Mouse (Mus musculus) heart, embryonic 11.5 days (tissue): ENCODE data around the gene Fam24a. TPM values are rescaled to one million over a fixed set of nuclear protein-coding genes. Genes with fewer than 3 reads are reported as not detected.

Source experiments
- ATAC-seq: fragments of 200-750 bp; cut with Nextera tagmentation; replicated peaks from 2 replicates; pipeline ENCODE4 v1.8.0; 2017; ENCODE audit warnings: moderate library complexity; ENCODE audit not compliant: insufficient number of reproducible peaks, low FRiP score, low TSS enrichment
- H3K27ac ChIP-seq: fragments of 300-500 bp; sonication (generic); 2 replicates; pipeline ENCODE4 v1.5.1; 2014; ENCODE audit warnings: mild to moderate bottlenecking, low read depth, low read length
- H3K27me3 ChIP-seq: fragments of 300-500 bp; sonication (generic); 2 replicates; pipeline ENCODE4 v1.6.1; 2014; ENCODE audit warnings: mild to moderate bottlenecking, low read length, mixed read lengths; ENCODE audit not compliant: control insufficient read depth, insufficient read depth
- H3K36me3 ChIP-seq: fragments of 300-500 bp; sonication (generic); 2 replicates; pipeline ENCODE4 v1.6.1; 2014; ENCODE audit warnings: mild to moderate bottlenecking, low read length, moderate library complexity, mixed read lengths; ENCODE audit not compliant: control insufficient read depth, insufficient read depth
- H3K4me1 ChIP-seq: fragments of 300-500 bp; sonication (generic); 2 replicates; pipeline ENCODE4 v1.6.1; 2014; ENCODE audit warnings: low read length; ENCODE audit not compliant: control insufficient read depth, insufficient read depth
- H3K4me2 ChIP-seq: fragments of 300-500 bp; sonication (generic); 2 replicates; pipeline ENCODE4 v1.6.1; 2014; ENCODE audit warnings: mild to moderate bottlenecking, moderate library complexity
- H3K4me3 ChIP-seq: fragments of 300-500 bp; sonication (generic); 2 replicates; pipeline ENCODE4 v1.5.1; 2014; ENCODE audit warnings: low read depth, low read length
- H3K9ac ChIP-seq: fragments of 300-500 bp; sonication (generic); 2 replicates; pipeline ENCODE4 v1.6.1; 2014; ENCODE audit warnings: mild to moderate bottlenecking, low read depth, low read length, moderate library complexity
- H3K9me3 ChIP-seq: fragments of 300-500 bp; sonication (generic); replicated peaks from 2 replicates; pipeline ENCODE4 v1.6.1; 2016; ENCODE audit warnings: low read length; ENCODE audit not compliant: control insufficient read depth
- WGBS: fragments of 180-500 bp; shearing (Covaris S2); extraction: QIAGEN DNeasy Blood & Tissue Kit; methylation state at CpG from one replicate; pipeline ENCODE4 v1.1.7; 2014; ENCODE audit not compliant: insufficient replicate concordance; 5-methylcytosine and 5-hydroxymethylcytosine counted together
- polyA plus RNA-seq: library from polyadenylated mRNA; unstranded; fragments of >200 nt; fragmentation: Nextera tagmentation; extraction: Ambion mirVana; gene quantifications from 2 replicates; pipeline ENCODE4 v1.2.1, GENCODE M21; 2014

Gene Fam24a
- polyA plus RNA-seq, result not detected in 2 replicates

GRCm38 (mm10) chr7:131333564-131333963 is at the start of gene Fam24a:
Gene Fam24a (plus strand): TSS chr7:131333864.
- Histone ChIP-seq H3K4me3 (no peak within 1 kb of the TSS), H3K36me3 (no peaks in the 10 kb centered on the region), H3K4me1 (no peaks in the 10 kb centered on the region), H3K9me3 (no peaks in the 10 kb centered on the region), H3K27ac (no peak within 1 kb of the TSS), H3K9ac (no peak within 1 kb of the TSS), H3K27me3 (no peaks in the 10 kb centered on the region), H3K4me2 (no peak within 1 kb of the TSS)
- no peak for ATAC-seq
- 45% methylated on average over 1 of the region's 1 CpGs for WGBS

- H3K4me2 ChIP-seq, result no peak overlapping the region
- ATAC-seq, result no peak
- H3K9me3 ChIP-seq, result no peaks in the 10 kb centered on the region
- 69% methylated on average over 8 of the region's 8 CpGs for WGBS
- H3K36me3 ChIP-seq, result no peaks in the 10 kb centered on the region
- no peak overlapping the region for H3K9ac ChIP-seq
- H3K27me3 ChIP-seq, result no peaks in the 10 kb centered on the region
- H3K4me1 ChIP-seq, result no peaks in the 10 kb centered on the region
- no peak overlapping the region for H3K4me3 ChIP-seq
- no peak overlapping the region for H3K27ac ChIP-seq
Measured at GRCm38 (mm10) chr7:131297151-131297550, 36.5 kb upstream of the Fam24a start.

- 73% methylated on average over 8 of the region's 8 CpGs for WGBS
- no peak for ATAC-seq
Measured at GRCm38 (mm10) chr7:131303340-131303739, 30.3 kb upstream of the Fam24a start.

GRCm38 (mm10) chr7:131306733-131307132 is 26.9 kb upstream of the Fam24a start:
- H3K4me2 ChIP-seq, result no peak overlapping the region
- no peak overlapping the region for H3K27ac ChIP-seq
- no peak overlapping the region for H3K9ac ChIP-seq
- no peaks in the 10 kb centered on the region for H3K27me3 ChIP-seq
- ATAC-seq, result no peak
- no peaks in the 10 kb centered on the region for H3K9me3 ChIP-seq
- H3K36me3 ChIP-seq, result no peaks in the 10 kb centered on the region
- H3K4me1 ChIP-seq, result no peaks in the 10 kb centered on the region
- no peak overlapping the region for H3K4me3 ChIP-seq
- 71% methylated on average over 5 of the region's 5 CpGs for WGBS

More at GRCm38 (mm10) chr7:131303340-131303739, 30.3 kb upstream of the Fam24a start:
- no peak overlapping the region for H3K4me3 ChIP-seq
- H3K36me3 ChIP-seq, result no peaks in the 10 kb centered on the region
- no peaks in the 10 kb centered on the region for H3K4me1 ChIP-seq
- no peak overlapping the region for H3K9ac ChIP-seq
- no peaks in the 10 kb centered on the region for H3K27me3 ChIP-seq
- no peaks in the 10 kb centered on the region for H3K9me3 ChIP-seq
- H3K27ac ChIP-seq, result no peak overlapping the region
- no peak overlapping the region for H3K4me2 ChIP-seq

GRCm38 (mm10) chr7:131314493-131314892 is 19.2 kb upstream of the Fam24a start:
- 81% methylated on average over 7 of the region's 7 CpGs for WGBS
- no peak for ATAC-seq
- Histone ChIP-seq H3K27ac (no peak overlapping the region), H3K4me2 (no peak overlapping the region), H3K4me3 (no peak overlapping the region), H3K4me1 (no peaks in the 10 kb centered on the region), H3K27me3 (no peaks in the 10 kb centered on the region), H3K9me3 (no peaks in the 10 kb centered on the region), H3K36me3 (no peaks in the 10 kb centered on the region), H3K9ac (no peak overlapping the region)

GRCm38 (mm10) chr7:131317587-131317986 is 16.1 kb upstream of the Fam24a start:
- Histone ChIP-seq H3K4me1 (no peaks in the 10 kb centered on the region), H3K27me3 (no peaks in the 10 kb centered on the region), H3K4me2 (no peak overlapping the region), H3K9me3 (no peaks in the 10 kb centered on the region), H3K9ac (no peak overlapping the region), H3K36me3 (no peaks in the 10 kb centered on the region), H3K27ac (no peak overlapping the region), H3K4me3 (no peak overlapping the region)
- ATAC-seq, result no peak
- WGBS, result 51% methylated on average over 12 of the region's 12 CpGs

- 53% methylated on average over 6 of the region's 7 CpGs for WGBS
- Histone ChIP-seq H3K27ac (no peak overlapping the region), H3K4me1 (no peaks in the 10 kb centered on the region), H3K4me3 (no peak overlapping the region), H3K4me2 (no peak overlapping the region), H3K36me3 (no peaks in the 10 kb centered on the region), H3K27me3 (no peaks in the 10 kb centered on the region), H3K9me3 (no peaks in the 10 kb centered on the region), H3K9ac (no peak overlapping the region)
- ATAC-seq, result no peak
Measured at GRCm38 (mm10) chr7:131318340-131318739, 15.3 kb upstream of the Fam24a start.

DNA sequence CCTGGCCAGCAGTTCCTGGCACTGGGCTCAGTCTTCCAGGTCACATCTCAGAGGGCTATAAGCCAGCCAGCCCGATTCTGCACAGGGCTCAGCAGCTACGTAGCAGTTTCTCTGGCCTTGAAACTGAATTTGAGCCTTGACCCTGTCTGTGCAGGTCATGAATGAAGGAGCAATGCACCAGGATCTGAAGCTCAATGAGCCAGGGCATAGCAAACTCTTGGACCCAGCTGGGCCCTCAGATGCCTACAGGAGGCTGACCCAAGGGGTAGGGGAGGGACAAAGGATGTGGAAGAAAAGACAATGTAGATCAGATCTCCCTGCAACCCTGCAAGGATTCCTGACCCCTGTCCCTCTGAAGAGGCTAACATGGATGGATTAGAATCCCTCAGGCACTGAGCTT is 11.5 kb upstream of the Fam24a start, which contains the start of gene Cuzd1:
TSS of gene Cuzd1 (minus strand) at position 101 of the 400 bp plus-strand sequence.
- no peaks in the 10 kb centered on the region for H3K36me3 ChIP-seq
- no peak within 1 kb of the TSS for H3K4me2 ChIP-seq
- H3K27me3 ChIP-seq, result no peaks in the 10 kb centered on the region
- ATAC-seq, result no peak
- no peaks in the 10 kb centered on the region for H3K9me3 ChIP-seq
- H3K4me3 ChIP-seq, result no peak within 1 kb of the TSS
- WGBS, result 78% methylated on average over 2 of the region's 2 CpGs
- H3K9ac ChIP-seq, result no peak within 1 kb of the TSS
- H3K4me1 ChIP-seq, result no peaks in the 10 kb centered on the region
- no peak within 1 kb of the TSS for H3K27ac ChIP-seq

GRCm38 (mm10) chr7:131327054-131327453 is 6.6 kb upstream of the Fam24a start:
- no peaks in the 10 kb centered on the region for H3K36me3 ChIP-seq
- H3K27me3 ChIP-seq, result no peaks in the 10 kb centered on the region
- no peaks in the 10 kb centered on the region for H3K4me1 ChIP-seq
- no peak for ATAC-seq
- no peaks in the 10 kb centered on the region for H3K9me3 ChIP-seq
- no peak overlapping the region for H3K4me3 ChIP-seq
- WGBS, result 84% methylated on average over 5 of the region's 5 CpGs
- no peak overlapping the region for H3K4me2 ChIP-seq
- H3K27ac ChIP-seq, result no peak overlapping the region
- no peak overlapping the region for H3K9ac ChIP-seq
